Mouse (Mus musculus): ENCODE data around the gene Efcab7. TPM values are rescaled to one million over a fixed set of nuclear protein-coding genes. Genes with fewer than 3 reads are reported as not detected.
A peak's percentile ranks its signal among the peaks of the same experiment; 100 is the strongest.

The Efcab7 gene
- total and polyA plus RNA-seq, 3 experiments: 10.6 to 57.0 (median 14.6) TPM

GRCm38 (mm10) chr4:99828337-99828736 is 661 bp upstream of the Efcab7 start:
- H3K9ac ChIP-seq (ENCODE audit: insufficient read depth, low read depth): peak overlapping the region; percentile 82
- dilution Hi-C loops (cut with MboI; ENCODE audit: extremely low pct_ligation_motif_present, extremely low pct_unique_long_range_greater_than_20kb, low sequenced_read_pairs) (no loop called here), in situ Hi-C loops (cut with MboI; ENCODE audit: low pct_ligation_motif_present, low pct_unique_long_range_greater_than_20kb, low sequenced_read_pairs) (no loop called here)
- H3K36me3 ChIP-seq (replicated peaks in 1 of 2; ENCODE audit: control insufficient read depth in 1 of 2, insufficient read depth in 1 of 2, low read length in 1 of 2): peaks cover 0 to 17% of the 10 kb centered on the region in 2 experiments
- peak; percentile 11 for DNase-seq (ENCODE audit: extremely low read depth)
- peak overlapping the region; percentile 56; the same call in 1 of the 2 replicates for H3K4me2 ChIP-seq (ENCODE audit: insufficient read depth, low read depth, poor library complexity, severe bottlenecking)
- no peaks in the 10 kb centered on the region for H3K9me3 ChIP-seq (replicated peaks; ENCODE audit: low read length)
- no peak overlapping the region for H3K27ac ChIP-seq (ENCODE audit: insufficient read depth, low read depth)
- H3K27me3 ChIP-seq (replicated peaks): no peaks in the 10 kb centered on the region
- H3K79me2 ChIP-seq (replicated peaks; ENCODE audit: control insufficient read depth, extremely low read depth, insufficient read depth, poor library complexity, severe bottlenecking): peaks cover 9% of the 10 kb centered on the region; the same call in 1 of the 2 replicates
- H3K4me3 ChIP-seq (replicated peaks in 1 of 3; ENCODE audit: low read depth in 2 of 3, low read length in 2 of 3, poor library complexity in 1 of 3): peak overlapping the region; percentile 45 to 85 (median 77)
- H3K4me1 ChIP-seq (ENCODE audit: control insufficient read depth in 1 of 2, insufficient read depth in 2 of 2): peaks cover 0 to 12% of the 10 kb centered on the region in 2 experiments; a peak in 2 of 4 replicates
- TF ChIP-seq TBP (conservative IDR thresholded peaks at IDR 0.05; ENCODE audit: low read depth, low read length): no peak

GRCm38 (mm10) chr4:99828739-99829093 is 282 bp upstream of the Efcab7 start:
- Histone ChIP-seq H3K27me3 (replicated peaks) (no peaks in the 10 kb centered on the region), H3K27ac (ENCODE audit: insufficient read depth, low read depth) (no peak overlapping the region), H3K4me2 (ENCODE audit: insufficient read depth, low read depth, poor library complexity, severe bottlenecking) (no peak overlapping the region; the same call in 1 of the 2 replicates), H3K9ac (ENCODE audit: insufficient read depth, low read depth) (peak overlapping the region; percentile 82), H3K4me3 (replicated peaks in 1 of 3; ENCODE audit: low read depth in 2 of 3, low read length in 2 of 3, poor library complexity in 1 of 3) (peak overlapping the region; percentile 69 to 85 (median 77)), H3K36me3 (replicated peaks in 1 of 2; ENCODE audit: control insufficient read depth in 1 of 2, insufficient read depth in 1 of 2, low read length in 1 of 2) (peaks cover 0 to 13% of the 10 kb centered on the region in 2 experiments), H3K79me2 (replicated peaks; ENCODE audit: control insufficient read depth, extremely low read depth, insufficient read depth, poor library complexity, severe bottlenecking) (peaks cover 9% of the 10 kb centered on the region; the same call in 1 of the 2 replicates), H3K4me1 (ENCODE audit: control insufficient read depth in 1 of 2, insufficient read depth in 2 of 2) (peaks cover 0 to 12% of the 10 kb centered on the region in 2 experiments; a peak in 2 of 4 replicates), H3K9me3 (replicated peaks; ENCODE audit: low read length) (no peaks in the 10 kb centered on the region)
- dilution Hi-C loops (cut with MboI; ENCODE audit: extremely low pct_ligation_motif_present, extremely low pct_unique_long_range_greater_than_20kb, low sequenced_read_pairs): no loop called here
- in situ Hi-C loops (cut with MboI; ENCODE audit: low pct_ligation_motif_present, low pct_unique_long_range_greater_than_20kb, low sequenced_read_pairs): no loop called here
- no peak for TF ChIP-seq RCOR1 (conservative IDR thresholded peaks at IDR 0.05; ENCODE audit: low read depth, low read length)
- no peak for TF ChIP-seq USF2 (conservative IDR thresholded peaks at IDR 0.05; ENCODE audit: low read depth, low read length)
- TF ChIP-seq MAX (IDR thresholded peaks at IDR 0.05; ENCODE audit: low read length): no peak
- TF ChIP-seq UBTF (IDR thresholded peaks at IDR 0.05; ENCODE audit: low read depth, low read length): no peak
- no peak for TF ChIP-seq MEF2A (IDR thresholded peaks at IDR 0.05; ENCODE audit: borderline replicate concordance, low read depth, low read length)
- no peak for TF ChIP-seq JUN (IDR thresholded peaks at IDR 0.05; ENCODE audit: insufficient read depth, low read depth, low read length)
- TF ChIP-seq NELFE (IDR thresholded peaks at IDR 0.05; ENCODE audit: low read depth, low read length): no peak
- no peak for TF ChIP-seq TBP (conservative IDR thresholded peaks at IDR 0.05; ENCODE audit: low read depth, low read length)
- TF ChIP-seq KAT2A (IDR thresholded peaks at IDR 0.05; ENCODE audit: insufficient replicate concordance, low read length): no peak
- TF ChIP-seq ZMIZ1 (IDR thresholded peaks at IDR 0.05; ENCODE audit: low read depth, low read length): no peak
- TF ChIP-seq MXI1 (IDR thresholded peaks at IDR 0.05; ENCODE audit: low read depth, low read length): no peak
- TF ChIP-seq MYC (IDR thresholded peaks at IDR 0.05; ENCODE audit: low read depth, low read length): no peak
- TF ChIP-seq CHD2 (IDR thresholded peaks at IDR 0.05; ENCODE audit: low read length): no peak
- TF ChIP-seq SMC3 (IDR thresholded peaks at IDR 0.05; ENCODE audit: low read depth, low read length): no peak
- TF ChIP-seq ZNF384 (IDR thresholded peaks at IDR 0.05; ENCODE audit: low read depth, low read length): no peak
- TF ChIP-seq PAX5 (IDR thresholded peaks at IDR 0.05; ENCODE audit: low read length): no peak
- no peak for TF ChIP-seq GABPA (IDR thresholded peaks at IDR 0.05; ENCODE audit: insufficient replicate concordance, low read depth, low read length)
- no peak for TF ChIP-seq ZKSCAN1 (IDR thresholded peaks at IDR 0.05; ENCODE audit: borderline replicate concordance, low read depth, low read length)
- DNase-seq (ENCODE audit: extremely low read depth): no peak

All from CH12.LX (cell line).